Mouse (Mus musculus) olfactory bulb, adult 2 months (tissue): ENCODE data around the gene Rdh9. TPM values are rescaled to one million over a fixed set of nuclear protein-coding genes. Genes with fewer than 3 reads are reported as not detected.
"Not testable (repeated sequence)": the region's sequence is repeated elsewhere in the genome, so short reads cannot be mapped to it uniquely, and the experiment has no call there.

Experiments
- H3K27ac ChIP-seq: fragments of 200-500 bp; 2 replicates; pipeline ENCODE4 v1.5.1; 2012; ENCODE audit warnings: low read depth, low read length; ENCODE audit not compliant: insufficient read depth
- H3K4me1 ChIP-seq: fragments of 200-500 bp; 2 replicates; pipeline ENCODE4 v1.6.1; 2012; ENCODE audit warnings: low read length; ENCODE audit not compliant: control insufficient read depth, insufficient read depth
- H3K4me3 ChIP-seq: fragments of 200-500 bp; 2 replicates; pipeline ENCODE4 v1.5.1; 2012; ENCODE audit warnings: mild to moderate bottlenecking, low read depth, low read length, moderate library complexity; ENCODE audit not compliant: insufficient read depth
- CTCF ChIP-seq: fragments of 200-500 bp; IDR thresholded peaks from 2 replicates; pipeline ENCODE4 v1.5.1; 2012; ENCODE audit warnings: low read depth, mild to moderate bottlenecking, low read length, moderate library complexity; ENCODE audit not compliant: insufficient read depth
- POLR2A ChIP-seq: fragments of 200-500 bp; IDR thresholded peaks from 2 replicates; pipeline ENCODE4 v1.6.1; 2012; ENCODE audit warnings: mild to moderate bottlenecking, low read depth, low read length, moderate library complexity; ENCODE audit not compliant: insufficient read depth
- WGBS: fragments of 180-500 bp; shearing (Covaris S2); methylation state at CpG from one replicate; pipeline ENCODE4 v1.1.7; 2018; 5-methylcytosine and 5-hydroxymethylcytosine counted together
- polyA plus RNA-seq: library from polyadenylated mRNA; stranded (reverse); fragments of >200 nt; gene quantifications from 2 replicates; pipeline ENCODE4 v1.2.4, GENCODE M21; 2012; ENCODE audit warnings: low replicate concordance; ENCODE audit not compliant: missing spikeins, insufficient read depth, insufficient read length

Rdh9 gene
- polyA plus RNA-seq, 1 experiment = not detected

DNA sequence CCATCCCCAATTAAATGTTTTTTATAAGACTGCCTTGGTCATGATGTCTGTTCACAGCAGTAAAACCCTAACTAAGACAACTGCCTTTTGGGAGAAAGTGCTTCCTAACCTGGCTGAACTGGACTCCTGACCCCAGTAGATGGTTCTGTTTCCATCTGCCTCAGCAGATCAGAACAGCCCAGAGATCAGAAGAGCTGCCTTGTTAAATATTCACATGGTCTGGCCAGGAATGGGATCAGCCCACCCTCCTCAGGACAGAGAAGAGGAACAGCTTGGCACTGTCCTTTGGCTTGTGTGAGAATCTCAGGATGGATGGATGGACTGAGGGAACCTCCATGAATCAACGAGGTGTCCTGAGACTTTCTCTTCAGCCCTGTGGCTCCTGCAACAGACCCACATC, 23.1 kb downstream of the Rdh9 start:
- WGBS = 80% methylated on average over 1 of the region's 1 CpGs
- no peak overlapping the region for H3K4me3 ChIP-seq
- no peak overlapping the region for H3K27ac ChIP-seq
- no peak for TF ChIP-seq CTCF
- TF ChIP-seq POLR2A = no peak
- no peaks in the 10 kb centered on the region for H3K4me1 ChIP-seq

DNA sequence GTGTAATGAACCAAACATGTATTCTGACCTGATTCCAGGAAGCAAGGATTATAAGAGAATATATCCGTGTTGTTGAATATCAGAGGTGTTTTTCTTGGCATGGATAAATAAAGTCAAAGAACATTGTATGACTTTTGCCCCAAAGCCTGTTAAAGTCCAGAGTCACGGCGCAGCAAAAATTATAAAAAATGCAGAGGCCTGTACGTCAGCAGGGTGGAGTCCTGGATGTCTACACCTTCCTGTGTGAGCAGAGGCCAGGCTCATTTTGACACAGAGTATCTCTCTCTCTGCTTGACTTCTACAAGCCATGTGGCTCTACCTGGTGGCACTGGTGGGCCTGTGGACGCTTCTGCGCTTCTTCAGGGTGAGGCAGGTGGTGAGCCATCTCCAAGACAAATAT, 24.7 kb downstream of the Rdh9 start, which contains the start of gene Rdh16:
TSS of gene Rdh16 (plus strand) at position 262 of the 400 bp plus-strand sequence.
- Histone ChIP-seq H3K4me1 (no peaks in the 10 kb centered on the region), H3K4me3 (no peak within 1 kb of the TSS), H3K27ac (no peak within 1 kb of the TSS)
- WGBS = 91% methylated on average over 6 of the region's 6 CpGs
- no peak for TF ChIP-seq POLR2A
- TF ChIP-seq CTCF = no peak

DNA sequence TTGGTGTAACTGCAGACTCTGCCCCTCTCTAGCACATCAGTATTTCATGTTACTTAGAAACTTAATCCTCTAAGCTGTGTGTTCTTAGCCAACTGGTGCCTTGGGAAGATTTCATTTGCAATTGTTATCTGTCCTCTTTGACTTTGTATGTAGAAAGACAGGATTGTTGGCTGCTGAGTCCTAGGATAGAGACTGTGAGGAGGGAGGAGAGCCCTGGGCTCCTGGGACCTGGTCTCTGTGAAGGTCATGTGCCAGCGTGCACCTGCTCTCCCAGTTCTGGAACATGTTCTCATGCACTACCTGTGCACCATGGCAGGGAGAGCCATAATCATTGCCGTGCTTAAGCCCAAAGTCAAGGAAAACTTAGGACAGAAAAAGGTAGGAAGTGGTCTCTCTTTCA, 25.4 kb downstream of the Rdh9 start:
- no peak for TF ChIP-seq CTCF
- no peak for TF ChIP-seq POLR2A
- Histone ChIP-seq H3K27ac (no peak overlapping the region), H3K4me1 (no peaks in the 10 kb centered on the region), H3K4me3 (no peak overlapping the region)
- 91% methylated on average over 2 of the region's 2 CpGs for WGBS

DNA sequence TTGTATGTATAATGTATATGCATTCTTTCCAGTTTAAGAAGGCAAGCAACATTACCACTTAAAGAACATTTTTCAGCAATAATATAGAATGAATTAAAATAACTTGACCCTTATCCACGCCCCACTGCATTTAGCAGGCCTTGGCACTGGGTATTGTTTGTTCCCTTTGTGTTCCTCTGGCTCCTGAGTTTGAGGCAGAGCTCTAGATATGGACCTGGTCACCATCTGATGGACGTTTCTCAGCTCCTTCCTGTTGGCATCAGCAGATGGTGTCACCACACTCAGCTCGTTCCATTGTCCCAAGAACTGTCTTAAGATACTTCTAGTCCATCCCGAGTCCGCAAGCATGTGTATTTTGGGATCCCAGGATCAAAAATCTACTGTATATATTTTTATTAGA, 26.1 kb downstream of the Rdh9 start:
- WGBS = 82% methylated on average over 5 of the region's 5 CpGs
- no peak overlapping the region for H3K27ac ChIP-seq
- H3K4me1 ChIP-seq = no peaks in the 10 kb centered on the region
- no peak overlapping the region for H3K4me3 ChIP-seq
- TF ChIP-seq CTCF = no peak
- no peak for TF ChIP-seq POLR2A

DNA sequence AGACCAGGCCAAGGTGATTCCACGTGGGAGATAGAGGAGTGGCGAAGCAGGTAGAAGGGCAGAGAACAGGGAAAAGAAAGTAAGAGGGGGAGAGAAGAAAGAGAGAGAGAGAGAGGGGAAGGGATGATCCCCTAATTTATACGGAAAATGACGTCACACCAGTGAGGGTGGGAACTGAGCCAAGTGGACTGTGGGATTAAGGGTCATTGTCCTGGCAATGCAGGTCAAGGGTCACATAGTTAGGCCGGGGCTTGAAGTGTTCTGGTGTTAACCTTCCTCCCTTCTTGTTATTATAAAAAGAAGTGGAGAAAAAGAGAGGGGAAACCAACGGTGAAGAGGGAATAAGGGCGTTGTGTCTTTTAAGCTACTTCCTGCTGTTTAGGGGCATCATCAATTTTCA, 28.2 kb downstream of the Rdh9 start:
- no peak overlapping the region for H3K4me3 ChIP-seq
- 67% methylated on average over 7 of the region's 7 CpGs for WGBS
- no peak overlapping the region for H3K27ac ChIP-seq
- no peaks in the 10 kb centered on the region for H3K4me1 ChIP-seq
- TF ChIP-seq POLR2A (no peak), CTCF (no peak)

DNA sequence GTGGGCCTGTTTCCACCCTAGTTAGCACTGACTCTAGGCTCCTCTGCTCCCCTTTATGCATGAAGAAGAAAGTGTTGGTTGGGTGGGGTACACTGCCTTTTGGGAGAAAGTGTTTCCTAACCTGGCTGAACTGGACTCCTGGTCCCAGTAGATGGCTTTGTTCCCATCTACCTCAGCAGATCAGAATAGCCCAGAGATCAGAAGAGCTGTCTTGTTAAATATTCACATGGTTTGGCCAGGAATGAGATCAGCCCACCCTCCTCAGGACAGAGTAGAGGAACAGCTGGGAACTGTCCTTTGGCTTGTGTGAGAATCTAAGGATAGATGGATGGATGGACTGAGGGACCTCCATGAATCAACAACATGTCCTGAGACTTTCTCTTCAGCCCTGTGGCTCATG, 39.7 kb downstream of the Rdh9 start:
- no peak for TF ChIP-seq CTCF
- TF ChIP-seq POLR2A = no peak
- Histone ChIP-seq H3K4me3 (no peak overlapping the region), H3K27ac (no peak overlapping the region), H3K4me1 (no peaks in the 10 kb centered on the region)

DNA sequence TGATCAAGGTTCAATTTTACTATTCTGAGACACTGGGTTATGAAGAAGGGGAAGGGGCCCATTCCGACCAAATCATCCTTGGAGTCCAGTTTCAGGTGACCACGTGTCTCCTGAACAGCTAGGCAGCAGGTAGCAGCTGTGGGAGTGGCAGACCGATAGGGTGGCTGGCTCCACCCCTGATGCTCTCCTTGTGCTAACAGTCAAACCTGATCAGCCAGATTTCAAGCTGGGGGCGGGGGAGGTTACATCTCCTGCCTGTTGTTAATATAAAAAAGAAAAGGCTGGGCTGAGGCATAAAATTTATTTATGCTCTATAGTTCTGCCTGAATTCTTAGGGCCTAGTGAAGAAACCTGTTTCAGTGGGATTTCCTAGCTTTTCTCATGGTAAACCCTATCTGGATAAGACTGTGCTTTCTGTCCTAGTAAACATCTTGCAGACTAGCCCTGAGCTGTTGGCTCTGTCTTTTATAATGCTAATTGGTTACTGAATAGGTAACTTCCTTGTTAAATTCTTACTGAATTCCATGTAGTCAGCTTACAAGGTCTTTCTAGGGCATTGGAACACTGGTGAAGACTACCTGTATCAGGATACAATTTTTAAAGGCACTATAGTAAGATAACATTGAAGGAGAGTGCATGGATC, 41.2 kb downstream of the Rdh9 start:
- not testable (repeated sequence) for H3K27ac ChIP-seq, H3K4me3 ChIP-seq, H3K4me1 ChIP-seq
- 82% methylated on average over 4 of the region's 4 CpGs for WGBS

DNA sequence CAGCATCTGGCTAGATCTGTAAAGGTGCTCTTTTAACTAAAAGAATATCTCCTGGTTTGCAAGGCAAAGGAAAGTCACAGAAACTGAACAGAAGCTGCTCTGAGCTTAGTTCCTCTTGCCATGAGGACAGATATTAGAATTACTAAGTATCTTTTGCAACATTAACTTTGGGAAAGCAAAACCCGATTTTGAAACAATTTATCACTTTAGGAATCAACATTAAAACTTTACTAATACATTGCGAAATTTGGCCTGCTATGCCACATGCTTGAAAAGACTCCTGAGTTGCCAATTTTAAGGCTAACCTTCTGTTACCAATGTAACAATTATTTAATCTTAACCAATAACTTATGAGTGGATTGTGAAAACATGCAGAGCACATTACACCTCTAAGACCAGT, 45.6 kb downstream of the Rdh9 start:
- H3K27ac ChIP-seq, H3K4me3 ChIP-seq, H3K4me1 ChIP-seq: not testable (repeated sequence)
- 88% methylated on average over 2 of the region's 2 CpGs for WGBS

DNA sequence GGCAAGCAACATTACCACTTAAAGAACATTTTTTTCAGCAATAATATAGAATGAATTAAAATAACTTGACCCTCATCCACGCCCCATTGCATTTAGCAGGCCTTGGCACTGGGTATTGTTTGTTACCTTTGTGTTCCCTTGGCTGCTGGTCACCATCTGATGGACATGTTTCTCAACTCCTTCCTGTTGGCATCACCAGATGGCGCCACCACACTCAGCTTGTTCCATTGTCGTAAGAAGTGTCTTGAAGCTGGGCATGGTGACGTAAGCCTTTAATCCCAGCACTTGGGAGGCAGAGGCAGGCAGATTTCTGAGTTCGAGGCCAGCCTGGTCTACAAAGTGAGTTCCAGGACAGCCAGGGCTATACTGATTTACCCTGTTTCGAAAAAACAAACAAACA, 49.2 kb downstream of the Rdh9 start:
- no peak for TF ChIP-seq CTCF
- TF ChIP-seq POLR2A = no peak
- no peak overlapping the region for H3K27ac ChIP-seq

DNA sequence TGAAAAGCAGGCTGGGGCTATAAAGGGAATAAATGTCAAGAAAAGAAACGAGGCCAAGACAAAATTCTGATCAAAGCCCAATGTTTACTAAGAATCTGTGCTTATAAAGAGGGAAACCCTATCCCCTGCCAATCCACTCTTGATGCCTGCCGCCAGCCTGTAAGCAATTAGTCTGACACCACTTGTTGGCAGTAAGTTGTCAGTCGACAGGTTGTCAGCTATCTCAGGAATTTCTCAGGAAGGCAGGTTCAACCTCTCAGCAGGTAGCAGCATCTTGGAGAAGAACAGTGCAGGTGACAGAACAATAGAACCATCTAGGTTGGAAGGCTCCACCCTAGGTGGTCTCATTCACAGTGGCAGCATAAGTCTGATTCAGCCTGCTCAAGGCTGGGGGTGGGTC, 52.9 kb downstream of the Rdh9 start:
- Histone ChIP-seq H3K4me1 (no peaks in the 10 kb centered on the region), H3K27ac (no peak overlapping the region), H3K4me3 (no peak overlapping the region)
- whole genome bisulfite sequencing = 57% methylated on average over 3 of the region's 3 CpGs
- TF ChIP-seq CTCF (no peak), POLR2A (no peak)

More for the DNA sequence above, 49.2 kb downstream of the Rdh9 start:
- H3K4me3 ChIP-seq = no peak overlapping the region
- WGBS = 83% methylated on average over 6 of the region's 6 CpGs
- no peaks in the 10 kb centered on the region for H3K4me1 ChIP-seq

DNA sequence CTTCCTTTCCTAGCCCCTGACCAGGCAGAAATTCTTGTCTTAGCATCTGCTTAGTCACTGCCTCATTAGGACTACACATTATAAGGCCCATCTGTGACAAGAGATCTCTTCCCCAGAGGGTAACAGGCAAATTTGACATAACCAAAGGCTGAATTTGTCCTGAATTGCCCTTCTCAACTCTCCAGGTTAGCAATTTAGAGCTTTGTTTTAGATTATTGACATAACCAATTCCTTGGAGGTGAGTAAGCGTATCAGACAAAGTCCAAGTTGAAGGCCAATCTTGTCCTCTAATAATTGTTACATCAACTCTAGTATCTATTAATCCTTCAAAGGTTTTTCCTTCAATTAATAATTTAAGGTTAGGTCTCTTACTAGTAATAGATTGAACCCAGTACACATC, 58.0 kb downstream of the Rdh9 start:
- H3K27ac ChIP-seq, H3K4me3 ChIP-seq, H3K4me1 ChIP-seq: not testable (repeated sequence)
- 98% methylated on average over 1 of the region's 1 CpGs for WGBS
